Mouse (Mus musculus): Measurements from ENCODE around the gene Kif18b. TPM values are rescaled to one million over a fixed set of nuclear protein-coding genes. Genes with fewer than 3 reads are reported as not detected.

Kif18b gene
- total RNA-seq, 2 experiments from 2014 or later: 0.44 to 0.50 TPM

GRCm38 (mm10) chr11:102941236-102941635, 16.3 kb upstream of the Kif18b start:
- intact Hi-C loops (cut with DNase I): no loop called here
- DNase-seq (ENCODE audit: low spot score): no peak

DNA sequence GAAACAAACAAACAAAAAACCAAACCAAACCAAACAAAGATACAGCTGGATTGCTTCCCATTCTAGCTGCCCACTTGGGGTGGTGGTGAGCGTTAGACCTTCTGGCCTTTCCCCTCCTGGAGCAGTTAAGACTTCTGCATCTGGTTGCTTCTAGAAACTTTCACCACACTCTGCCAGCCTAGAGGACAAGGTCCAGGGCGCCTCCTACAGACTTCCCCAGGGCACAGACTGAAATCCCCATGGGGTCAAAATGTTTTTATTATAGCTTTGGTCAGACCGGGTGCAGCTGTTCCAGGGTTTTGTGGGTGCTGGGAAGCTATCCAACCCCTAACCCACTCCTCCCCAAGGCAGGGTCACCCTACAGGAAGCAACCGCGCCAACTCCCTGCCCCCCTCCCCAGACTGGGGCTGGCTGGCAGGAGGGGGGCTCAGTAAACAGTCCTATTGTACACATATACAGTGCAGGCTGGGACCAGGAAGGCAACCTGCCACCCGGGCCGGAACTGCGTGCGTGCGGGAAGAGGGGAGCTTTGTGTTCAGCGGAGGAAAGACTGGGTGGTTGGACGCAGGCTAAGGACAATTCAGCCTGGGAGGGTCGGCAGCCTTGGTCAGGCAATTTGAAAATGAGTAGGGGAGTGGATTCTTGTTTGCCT, 14.2 kb upstream of the Kif18b start:
- no peak for DNase-seq (ENCODE audit: low spot score)
- intact Hi-C loops (cut with DNase I): loop anchor here (5.0 kb wide), 1 partner anchor 33 kb away; no protein-coding TSS in a partner anchor

GRCm38 (mm10) chr11:102937529-102938182, 12.7 kb upstream of the Kif18b start:
- DNase-seq (ENCODE audit: low spot score): no peak
- intact Hi-C loops (cut with DNase I): loop anchor here (5.0 kb wide), 1 partner anchor 35 kb away; no protein-coding TSS in a partner anchor

DNA sequence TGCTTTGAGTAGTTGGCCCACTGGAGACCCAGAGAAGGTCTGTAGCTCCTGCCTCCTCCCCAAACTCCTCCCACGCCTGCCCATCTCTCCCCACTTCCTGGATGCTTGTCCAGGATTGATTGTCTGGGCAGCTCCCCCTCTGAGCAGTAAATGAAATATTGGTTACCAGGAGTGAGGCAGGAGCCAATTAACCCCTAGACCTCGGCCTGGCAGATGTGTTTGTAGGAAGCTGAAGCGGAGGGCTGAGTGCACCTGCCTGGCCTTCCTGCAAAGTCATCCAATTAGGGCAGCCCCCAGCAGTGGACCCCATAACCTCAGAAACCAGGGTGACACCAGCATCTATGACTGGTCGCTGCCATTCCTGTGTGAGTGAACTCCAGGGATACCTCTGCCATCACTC, 11.3 kb upstream of the Kif18b start:
- intact Hi-C loops (cut with DNase I): loop anchor here (5.0 kb wide), 1 partner anchor 36 kb away; no protein-coding TSS in a partner anchor
- no peak for DNase-seq (ENCODE audit: low spot score)

- intact Hi-C loops (cut with DNase I): no loop called here
- no peak for DNase-seq (ENCODE audit: low spot score)
Measured at GRCm38 (mm10) chr11:102930672-102931071, 5.7 kb upstream of the Kif18b start.

DNA sequence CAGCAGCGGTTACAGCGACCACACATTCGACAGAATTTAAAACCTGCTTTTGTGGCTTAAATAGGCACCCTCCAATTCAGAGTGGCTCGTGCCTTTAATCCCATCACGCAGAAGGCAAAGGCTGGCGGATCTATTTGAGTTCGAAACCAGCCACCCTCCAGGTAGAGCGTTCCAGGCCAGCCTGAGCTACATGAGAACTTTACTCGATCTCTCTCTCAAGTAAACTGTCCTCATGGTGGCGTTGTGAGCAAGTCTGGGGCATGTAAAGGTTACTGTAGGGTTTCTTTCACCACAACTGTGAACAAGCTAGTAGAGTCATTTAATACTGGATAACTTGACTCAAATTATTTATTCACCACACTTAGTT, 410 bp upstream of the Kif18b start:
- intact Hi-C loops (cut with DNase I): no loop called here
- no peak for DNase-seq (ENCODE audit: low spot score)

DNA sequence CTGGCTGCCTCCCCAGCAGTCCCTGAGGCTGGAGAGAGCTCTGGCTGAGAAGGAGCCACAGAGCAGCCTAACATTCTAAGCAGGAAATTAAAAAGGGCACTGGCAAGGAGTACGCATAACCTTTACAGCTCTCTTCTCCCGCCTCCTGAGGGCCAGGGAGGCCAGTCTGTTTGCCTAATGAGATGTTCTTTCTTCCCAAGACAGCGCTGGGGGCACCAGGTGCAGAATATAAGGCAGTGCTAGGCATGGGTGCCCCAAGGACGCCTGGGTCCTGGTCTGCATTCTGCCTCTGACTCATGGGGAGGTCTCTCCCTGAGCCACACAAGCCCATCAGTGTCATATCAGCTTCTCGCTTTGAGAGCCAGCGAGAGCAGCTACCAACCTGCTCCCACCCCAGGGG, 3.4 kb downstream of the Kif18b start:
- DNase-seq (ENCODE audit: low spot score): no peak
- intact Hi-C loops (cut with DNase I): no loop called here

- no peak for DNase-seq (ENCODE audit: low spot score)
- intact Hi-C loops (cut with DNase I): no loop called here
Measured at GRCm38 (mm10) chr11:102918077-102918476, 6.8 kb downstream of the Kif18b start.

GRCm38 (mm10) chr11:102915380-102915779, 9.5 kb downstream of the Kif18b start:
- DNase-seq (ENCODE audit: low spot score): no peak
- intact Hi-C loops (cut with DNase I): no loop called here

DNA sequence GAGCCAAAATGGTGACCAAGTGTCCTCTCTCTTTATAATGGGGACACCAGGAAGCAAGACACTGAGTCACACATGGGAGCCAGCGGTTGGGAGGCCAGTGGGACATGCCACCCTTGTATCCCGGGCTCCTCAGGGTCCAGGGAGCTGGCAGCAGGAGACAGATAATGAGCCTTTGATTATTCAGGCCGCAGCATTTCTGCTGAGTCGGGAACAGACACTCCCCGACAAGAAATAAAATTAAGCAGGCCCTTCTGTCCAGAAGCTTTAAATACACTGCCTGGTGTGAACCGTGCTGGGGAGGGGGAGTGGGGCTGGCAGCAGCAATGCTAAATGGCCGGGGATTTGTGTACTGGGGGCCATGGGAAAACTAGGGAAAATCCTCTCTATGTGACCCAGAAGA, 13.5 kb downstream of the Kif18b start:
- DNase-seq (ENCODE audit: low spot score): no peak
- intact Hi-C loops (cut with DNase I): no loop called here

GRCm38 (mm10) chr11:102903654-102904053, 21.3 kb downstream of the Kif18b start:
- no peak for DNase-seq (ENCODE audit: low spot score)
- intact Hi-C loops (cut with DNase I): loop anchor here (10.0 kb wide), 1 partner anchor 251 kb away; no protein-coding TSS in a partner anchor

DNA sequence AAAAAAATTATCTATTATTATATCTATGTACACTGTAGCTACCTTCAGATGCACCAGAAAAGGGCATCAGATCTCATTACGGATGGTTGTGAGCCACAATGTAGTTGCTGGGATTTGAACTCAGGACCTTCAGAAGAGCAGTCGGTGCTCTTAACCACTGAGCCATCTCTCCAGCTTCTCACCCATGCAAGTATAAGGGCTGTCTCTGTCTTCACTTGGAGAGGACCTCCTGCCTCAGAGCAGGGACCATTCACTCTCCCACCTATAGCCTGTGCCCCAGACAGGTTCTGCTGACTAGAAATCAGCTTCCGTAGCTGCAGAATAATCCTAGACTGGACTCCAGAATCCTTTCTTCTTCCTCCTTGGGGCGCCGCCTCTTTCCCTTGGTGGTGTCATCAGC, 22.8 kb downstream of the Kif18b start:
- DNase-seq (ENCODE audit: low spot score): no peak
- intact Hi-C loops (cut with DNase I): loop anchor here (10.0 kb wide), 1 partner anchor 253 kb away; no protein-coding TSS in a partner anchor

GRCm38 (mm10) chr11:102901199-102901598, 23.7 kb downstream of the Kif18b start:
- intact Hi-C loops (cut with DNase I): loop anchor here (2.0 to 10.0 kb wide), 2 partner anchors 154 to 254 kb away; no protein-coding TSS in a partner anchor
- DNase-seq (ENCODE audit: low spot score): no peak

GRCm38 (mm10) chr11:102900763-102901162, 24.2 kb downstream of the Kif18b start, which contains the start of gene Gfap:
Gene Gfap, minus strand, starts transcription at chr11:102900912.
- DNase-seq (ENCODE audit: low spot score): peak; percentile 24
- intact Hi-C loops (cut with DNase I): loop anchor here (2.0 to 10.0 kb wide), 2 partner anchors 154 to 254 kb away; no protein-coding TSS in a partner anchor

GRCm38 (mm10) chr11:102898408-102898807, 26.5 kb downstream of the Kif18b start:
- intact Hi-C loops (cut with DNase I): no loop called here
- DNase-seq (ENCODE audit: low spot score): no peak

- intact Hi-C loops (cut with DNase I): no loop called here
- DNase-seq (ENCODE audit: low spot score): no peak
Measured at GRCm38 (mm10) chr11:102896641-102897040, 28.3 kb downstream of the Kif18b start.

GRCm38 (mm10) chr11:102895779-102896178, 29.1 kb downstream of the Kif18b start:
- intact Hi-C loops (cut with DNase I): no loop called here
- no peak for DNase-seq (ENCODE audit: low spot score)

DNA sequence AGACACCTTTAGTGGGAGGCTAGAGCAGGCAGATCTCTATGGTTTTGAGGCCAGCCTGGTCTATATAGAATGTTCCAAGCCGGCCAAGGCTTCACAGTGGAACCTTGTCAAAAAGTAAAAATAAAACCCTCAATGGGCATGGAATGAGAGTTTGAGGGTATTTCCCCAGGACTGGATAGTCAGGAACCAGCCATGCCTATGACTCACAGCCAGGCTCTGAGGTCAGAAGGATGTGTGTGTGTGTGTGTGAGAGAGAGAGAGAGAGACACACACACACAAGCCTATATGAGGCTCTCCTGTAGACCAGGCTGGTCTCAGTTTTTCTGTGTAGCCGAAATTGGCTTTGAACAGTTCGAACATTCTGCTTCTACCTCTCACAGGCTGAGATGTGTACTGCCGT, 30.2 kb downstream of the Kif18b start:
- no peak for DNase-seq (ENCODE audit: low spot score)
- intact Hi-C loops (cut with DNase I): no loop called here

GRCm38 (mm10) chr11:102893015-102893651, 31.8 kb downstream of the Kif18b start:
- intact Hi-C loops (cut with DNase I): no loop called here
- peak; percentile 50 for DNase-seq (ENCODE audit: low spot score)

GRCm38 (mm10) chr11:102890096-102890495, 34.8 kb downstream of the Kif18b start:
- no peak for DNase-seq (ENCODE audit: low spot score)
- intact Hi-C loops (cut with DNase I): no loop called here

- no peak for DNase-seq (ENCODE audit: low spot score)
- intact Hi-C loops (cut with DNase I): no loop called here
Measured at GRCm38 (mm10) chr11:102888135-102888534, 36.8 kb downstream of the Kif18b start.

Measured in heart, postnatal 25 days (tissue).